Mouse (Mus musculus) urinary bladder, postnatal 4 days (tissue): ENCODE data around the gene Gm20824.
"Not testable (repeated sequence)": the region's sequence is repeated elsewhere in the genome, so short reads cannot be mapped to it uniquely, and the experiment has no call there.

Experiments
- DNase-seq, 2 experiments: peaks; one replicate each; pipeline ENCODE4 v3.0.0; 2021 to 2022; ENCODE audit warnings: low spot score in 2 of 2

Gm20824 gene

GRCm38 (mm10) chrY:8257607-8258006, at the start of gene Gm20824:
Gm20824 (plus strand) TSS chrY:8257907.
- not testable (repeated sequence) for DNase-seq
